Mouse (Mus musculus) right cerebral cortex, postnatal 10 days (tissue): ENCODE results near the gene Cct8.
"Not testable (repeated sequence)": the region's sequence is repeated elsewhere in the genome, so short reads cannot be mapped to it uniquely, and the experiment has no call there.

ENCODE experiments used
- DNase-seq, 2 experiments: peaks; one replicate each; pipeline ENCODE4 v3.0.0; 2021; ENCODE audit warnings: low spot score in 2 of 2

The Cct8 gene

GRCm38 (mm10) chr16:87495716-87496447 is at the start of gene Cct8:
Cct8 (minus strand) TSS chr16:87495873.
- peak; percentile 98 for DNase-seq

GRCm38 (mm10) chr16:87528755-87529154 is 33.1 kb upstream of the Cct8 start:
- no peak for DNase-seq

- no peak for DNase-seq
Observed at GRCm38 (mm10) chr16:87527553-87528249, 32.0 kb upstream of the Cct8 start.

- DNase-seq: no peak
Observed at GRCm38 (mm10) chr16:87524228-87524627, 28.6 kb upstream of the Cct8 start.

GRCm38 (mm10) chr16:87512331-87512730 is 16.7 kb upstream of the Cct8 start:
- DNase-seq: no peak

- no peak for DNase-seq
Observed at GRCm38 (mm10) chr16:87511706-87512105, 16.0 kb upstream of the Cct8 start.

GRCm38 (mm10) chr16:87501304-87502078 is 5.8 kb upstream of the Cct8 start:
- DNase-seq: peak in 1 of 2 experiments; percentile 39

GRCm38 (mm10) chr16:87499556-87499955 is 3.9 kb upstream of the Cct8 start:
- DNase-seq: no peak

GRCm38 (mm10) chr16:87497171-87497570 is 1.5 kb upstream of the Cct8 start:
- DNase-seq: no peak

- no peak for DNase-seq
Observed at GRCm38 (mm10) chr16:87496728-87497127, 1.1 kb upstream of the Cct8 start.

GRCm38 (mm10) chr16:87494955-87495655 is 568 bp downstream of the Cct8 start:
- DNase-seq: peak; percentile 47 to 56

- not testable (repeated sequence) for DNase-seq
Observed at GRCm38 (mm10) chr16:87492191-87492792, 3.4 kb downstream of the Cct8 start.

- DNase-seq: no peak
Observed at GRCm38 (mm10) chr16:87488605-87489004, 7.1 kb downstream of the Cct8 start.

GRCm38 (mm10) chr16:87486739-87487138 is 8.9 kb downstream of the Cct8 start:
- no peak for DNase-seq

GRCm38 (mm10) chr16:87484367-87484766 is 11.3 kb downstream of the Cct8 start:
- no peak for DNase-seq

GRCm38 (mm10) chr16:87470579-87470978 is 25.1 kb downstream of the Cct8 start:
- no peak for DNase-seq

GRCm38 (mm10) chr16:87458752-87459151 is 36.9 kb downstream of the Cct8 start:
- no peak for DNase-seq

GRCm38 (mm10) chr16:87455180-87455611 is 40.5 kb downstream of the Cct8 start:
- DNase-seq: peak in 1 of 2 experiments; percentile 60

GRCm38 (mm10) chr16:87454419-87455179 is 41.1 kb downstream of the Cct8 start, which contains the start of gene Usp16:
Usp16 (plus strand) TSS chr16:87454703.
- peak; percentile 95 to 96 for DNase-seq

GRCm38 (mm10) chr16:87453226-87453625 is 42.4 kb downstream of the Cct8 start:
- DNase-seq: no peak
